Mouse (Mus musculus): ENCODE results near the gene Adcy1.

DNA sequence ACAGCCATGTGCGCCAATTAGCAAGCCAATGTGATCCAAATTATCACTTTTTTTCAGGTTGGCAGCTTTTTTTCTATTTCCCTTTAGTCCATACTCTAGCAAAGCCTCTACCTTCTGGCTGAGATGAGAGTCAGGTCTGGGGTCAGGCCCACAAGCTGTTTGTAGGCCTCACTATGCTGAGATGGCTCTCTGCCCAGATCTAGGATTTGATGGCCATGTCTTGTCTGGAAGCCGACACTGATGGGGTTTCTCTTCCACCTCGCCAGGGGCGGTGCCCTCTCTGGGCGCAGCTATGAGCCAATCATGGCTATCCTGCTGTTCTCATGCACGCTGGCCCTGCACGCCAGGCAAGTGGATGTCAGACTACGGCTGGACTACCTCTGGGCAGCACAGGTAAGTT lies 87.2 kb downstream of the Adcy1 start:
- TF ChIP-seq POLR2A (IDR thresholded peaks at IDR 0.05; ENCODE audit: borderline replicate concordance, low read depth, low read length) (no peak), CTCF (IDR thresholded peaks at IDR 0.05; ENCODE audit: low read depth, low read length) (no peak)

Data from bone marrow macrophage, adult 2 months (primary cell).